Mouse (Mus musculus): ENCODE data around the gene Tmem236.

The Tmem236 gene

GRCm38 (mm10) chr2:14224387-14224786 is 50.1 kb downstream of the Tmem236 start:
- no peaks in the 10 kb centered on the region for H3K27me3 ChIP-seq (ENCODE audit: insufficient read depth, low read length)
- TF ChIP-seq POU5F1 (IDR thresholded peaks at IDR 0.05; ENCODE audit: borderline replicate concordance, low read length), result no peak
- no peak for TF ChIP-seq CTCF (conservative IDR thresholded peaks at IDR 0.05; ENCODE audit: low read length)
- TF ChIP-seq NANOG (IDR thresholded peaks at IDR 0.05; ENCODE audit: borderline replicate concordance, low read length), result no peak
- no peaks in the 10 kb centered on the region for H3K9me3 ChIP-seq (ENCODE audit: low read length)
- H3K36me3 ChIP-seq (ENCODE audit: insufficient read depth, low read length), result no peaks in the 10 kb centered on the region
- no peaks in the 10 kb centered on the region for H3K4me1 ChIP-seq (replicated peaks; ENCODE audit: low read depth, low read length)
- H3K4me3 ChIP-seq (replicated peaks; ENCODE audit: low read length), result no peak overlapping the region

GRCm38 (mm10) chr2:14228495-14228894 is 54.2 kb downstream of the Tmem236 start:
- Histone ChIP-seq H3K27me3 (ENCODE audit: insufficient read depth, low read length) (no peaks in the 10 kb centered on the region), H3K4me3 (replicated peaks; ENCODE audit: low read length) (no peak overlapping the region), H3K36me3 (ENCODE audit: insufficient read depth, low read length) (no peaks in the 10 kb centered on the region), H3K9me3 (ENCODE audit: low read length) (no peaks in the 10 kb centered on the region), H3K4me1 (replicated peaks; ENCODE audit: low read depth, low read length) (no peaks in the 10 kb centered on the region)
- no peak for TF ChIP-seq POU5F1 (IDR thresholded peaks at IDR 0.05; ENCODE audit: borderline replicate concordance, low read length)
- no peak for TF ChIP-seq NANOG (IDR thresholded peaks at IDR 0.05; ENCODE audit: borderline replicate concordance, low read length)

GRCm38 (mm10) chr2:14229149-14229548 is 54.8 kb downstream of the Tmem236 start, which contains the start of gene Mrc1:
Gene Mrc1, plus strand, starts transcription at chr2:14229392.
- Histone ChIP-seq H3K9me3 (ENCODE audit: low read length) (no peaks in the 10 kb centered on the region), H3K36me3 (ENCODE audit: insufficient read depth, low read length) (no peaks in the 10 kb centered on the region), H3K27me3 (ENCODE audit: insufficient read depth, low read length) (no peaks in the 10 kb centered on the region), H3K4me1 (replicated peaks; ENCODE audit: low read depth, low read length) (no peaks in the 10 kb centered on the region), H3K4me3 (replicated peaks; ENCODE audit: low read length) (no peak within 1 kb of the TSS)
- TF ChIP-seq NANOG (IDR thresholded peaks at IDR 0.05; ENCODE audit: borderline replicate concordance, low read length), result no peak
- TF ChIP-seq POU5F1 (IDR thresholded peaks at IDR 0.05; ENCODE audit: borderline replicate concordance, low read length), result no peak
- no peak for TF ChIP-seq CTCF (conservative IDR thresholded peaks at IDR 0.05; ENCODE audit: low read length)

DNA sequence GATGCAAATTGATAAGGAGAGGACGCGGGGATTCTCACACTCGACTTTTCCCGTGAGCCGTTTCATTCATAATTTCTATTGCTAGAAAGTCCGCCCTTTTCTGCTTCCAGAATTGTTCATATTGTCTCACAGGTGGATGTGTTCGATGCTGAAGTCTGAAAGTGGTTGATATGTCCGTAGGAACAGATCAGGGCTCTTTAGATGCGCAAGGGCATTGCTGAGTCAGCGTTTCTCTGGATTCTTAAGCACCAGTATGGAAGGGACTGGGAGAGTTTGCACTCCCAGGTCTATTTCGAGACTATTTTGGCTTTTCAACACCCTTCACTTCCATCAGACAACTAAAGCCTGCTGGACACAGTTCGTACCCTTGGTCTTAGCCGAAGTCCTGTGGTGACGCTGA is 55.7 kb downstream of the Tmem236 start:
- H3K27me3 ChIP-seq (ENCODE audit: insufficient read depth, low read length), result no peaks in the 10 kb centered on the region
- H3K9me3 ChIP-seq (ENCODE audit: low read length), result no peaks in the 10 kb centered on the region
- TF ChIP-seq NANOG (IDR thresholded peaks at IDR 0.05; ENCODE audit: borderline replicate concordance, low read length), result no peak
- no peak for TF ChIP-seq CTCF (conservative IDR thresholded peaks at IDR 0.05; ENCODE audit: low read length)
- no peak for TF ChIP-seq POU5F1 (IDR thresholded peaks at IDR 0.05; ENCODE audit: borderline replicate concordance, low read length)
- H3K4me1 ChIP-seq (replicated peaks; ENCODE audit: low read depth, low read length), result no peaks in the 10 kb centered on the region
- no peak overlapping the region for H3K4me3 ChIP-seq (replicated peaks; ENCODE audit: low read length)
- H3K36me3 ChIP-seq (ENCODE audit: insufficient read depth, low read length), result no peaks in the 10 kb centered on the region

- Histone ChIP-seq H3K36me3 (ENCODE audit: insufficient read depth, low read length) (no peaks in the 10 kb centered on the region), H3K4me3 (replicated peaks; ENCODE audit: low read length) (no peak overlapping the region), H3K4me1 (replicated peaks; ENCODE audit: low read depth, low read length) (no peaks in the 10 kb centered on the region), H3K9me3 (ENCODE audit: low read length) (no peaks in the 10 kb centered on the region), H3K27me3 (ENCODE audit: insufficient read depth, low read length) (no peaks in the 10 kb centered on the region)
- TF ChIP-seq CTCF (conservative IDR thresholded peaks at IDR 0.05; ENCODE audit: low read length) (no peak), NANOG (IDR thresholded peaks at IDR 0.05; ENCODE audit: borderline replicate concordance, low read length) (no peak), POU5F1 (IDR thresholded peaks at IDR 0.05; ENCODE audit: borderline replicate concordance, low read length) (no peak)
Measured at GRCm38 (mm10) chr2:14232897-14233296, 58.6 kb downstream of the Tmem236 start.

DNA sequence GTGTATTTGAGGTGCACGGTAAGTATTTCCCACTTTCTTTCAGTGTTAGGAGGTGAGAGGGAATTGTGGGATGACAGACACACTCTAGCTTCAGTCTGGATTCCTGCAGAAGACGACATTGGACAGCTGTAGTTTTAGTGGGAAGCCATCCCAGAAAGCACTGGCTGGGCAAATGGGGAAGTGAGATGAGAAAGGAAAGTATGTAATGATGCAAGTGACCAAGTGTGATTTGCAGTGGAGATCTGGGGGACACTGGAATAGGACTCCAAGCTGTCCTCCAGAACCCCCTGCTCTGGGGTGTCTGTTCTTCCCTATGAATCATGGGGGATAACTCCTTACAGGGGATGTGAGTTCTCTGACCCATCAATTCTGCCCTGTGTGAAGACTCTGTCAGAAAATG is 59.7 kb downstream of the Tmem236 start:
- Histone ChIP-seq H3K9me3 (ENCODE audit: low read length) (no peaks in the 10 kb centered on the region), H3K27me3 (ENCODE audit: insufficient read depth, low read length) (no peaks in the 10 kb centered on the region), H3K4me3 (replicated peaks; ENCODE audit: low read length) (no peak overlapping the region), H3K36me3 (ENCODE audit: insufficient read depth, low read length) (no peaks in the 10 kb centered on the region), H3K4me1 (replicated peaks; ENCODE audit: low read depth, low read length) (no peaks in the 10 kb centered on the region)
- TF ChIP-seq NANOG (IDR thresholded peaks at IDR 0.05; ENCODE audit: borderline replicate concordance, low read length), result no peak
- no peak for TF ChIP-seq POU5F1 (IDR thresholded peaks at IDR 0.05; ENCODE audit: borderline replicate concordance, low read length)
- TF ChIP-seq CTCF (conservative IDR thresholded peaks at IDR 0.05; ENCODE audit: low read length), result no peak

GRCm38 (mm10) chr2:14235319-14235718 is 61.0 kb downstream of the Tmem236 start:
- H3K36me3 ChIP-seq (ENCODE audit: insufficient read depth, low read length), result no peaks in the 10 kb centered on the region
- no peak overlapping the region for H3K4me3 ChIP-seq (replicated peaks; ENCODE audit: low read length)
- no peaks in the 10 kb centered on the region for H3K9me3 ChIP-seq (ENCODE audit: low read length)
- no peaks in the 10 kb centered on the region for H3K4me1 ChIP-seq (replicated peaks; ENCODE audit: low read depth, low read length)
- TF ChIP-seq NANOG (IDR thresholded peaks at IDR 0.05; ENCODE audit: borderline replicate concordance, low read length), result no peak
- TF ChIP-seq CTCF (conservative IDR thresholded peaks at IDR 0.05; ENCODE audit: low read length), result no peak
- no peak for TF ChIP-seq POU5F1 (IDR thresholded peaks at IDR 0.05; ENCODE audit: borderline replicate concordance, low read length)
- H3K27me3 ChIP-seq (ENCODE audit: insufficient read depth, low read length), result no peaks in the 10 kb centered on the region

- Histone ChIP-seq H3K36me3 (ENCODE audit: insufficient read depth, low read length) (no peaks in the 10 kb centered on the region), H3K27me3 (ENCODE audit: insufficient read depth, low read length) (no peaks in the 10 kb centered on the region), H3K4me3 (replicated peaks; ENCODE audit: low read length) (no peak overlapping the region), H3K4me1 (replicated peaks; ENCODE audit: low read depth, low read length) (no peaks in the 10 kb centered on the region), H3K9me3 (ENCODE audit: low read length) (no peaks in the 10 kb centered on the region)
- TF ChIP-seq NANOG (IDR thresholded peaks at IDR 0.05; ENCODE audit: borderline replicate concordance, low read length) (no peak), CTCF (conservative IDR thresholded peaks at IDR 0.05; ENCODE audit: low read length) (no peak), POU5F1 (IDR thresholded peaks at IDR 0.05; ENCODE audit: borderline replicate concordance, low read length) (no peak)
Measured at GRCm38 (mm10) chr2:14236920-14237319, 62.6 kb downstream of the Tmem236 start.

DNA sequence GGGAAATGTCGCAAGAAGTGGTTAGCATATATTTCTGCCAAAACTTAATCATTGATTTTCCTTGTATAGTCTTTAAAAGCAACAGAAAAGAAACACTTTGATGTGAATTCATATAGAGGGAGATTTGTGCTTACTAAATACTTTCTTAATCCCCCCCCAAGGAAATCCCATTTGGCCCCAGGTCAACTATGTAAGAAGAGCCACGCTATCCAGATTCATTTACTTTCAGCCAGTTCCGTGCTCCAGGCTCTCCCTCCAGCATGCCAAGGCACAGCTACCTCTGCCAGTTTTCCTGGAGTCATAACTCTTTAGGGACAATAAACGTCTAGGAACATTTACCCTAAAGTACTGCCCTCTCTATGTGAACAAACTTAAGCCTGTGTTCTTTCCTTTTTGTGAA is 63.4 kb downstream of the Tmem236 start:
- Histone ChIP-seq H3K9me3 (ENCODE audit: low read length) (no peaks in the 10 kb centered on the region), H3K36me3 (ENCODE audit: insufficient read depth, low read length) (no peaks in the 10 kb centered on the region), H3K4me3 (replicated peaks; ENCODE audit: low read length) (no peak overlapping the region), H3K27me3 (ENCODE audit: insufficient read depth, low read length) (no peaks in the 10 kb centered on the region), H3K4me1 (replicated peaks; ENCODE audit: low read depth, low read length) (no peaks in the 10 kb centered on the region)
- TF ChIP-seq POU5F1 (IDR thresholded peaks at IDR 0.05; ENCODE audit: borderline replicate concordance, low read length) (no peak), CTCF (conservative IDR thresholded peaks at IDR 0.05; ENCODE audit: low read length) (no peak), NANOG (IDR thresholded peaks at IDR 0.05; ENCODE audit: borderline replicate concordance, low read length) (no peak)
